Mouse (Mus musculus) heart, adult 9 months (tissue): Measurements from ENCODE around the gene Depdc5.
"Not testable (repeated sequence)": the region's sequence is repeated elsewhere in the genome, so short reads cannot be mapped to it uniquely, and the experiment has no call there.

Experiments
- DNase-seq, 2 experiments: peaks; one replicate each; pipeline ENCODE4 v3.0.0; 2022; ENCODE audit warnings: low spot score in 2 of 2

Gene Depdc5

GRCm38 (mm10) chr5:32907496-32907895 lies 44.0 kb downstream of the Depdc5 start:
- no peak for DNase-seq

- no peak for DNase-seq
Measured at GRCm38 (mm10) chr5:32914071-32914470, 50.6 kb downstream of the Depdc5 start.

GRCm38 (mm10) chr5:32919281-32919680 lies 55.8 kb downstream of the Depdc5 start:
- DNase-seq: not testable (repeated sequence)

GRCm38 (mm10) chr5:32922906-32923305 lies 59.4 kb downstream of the Depdc5 start:
- DNase-seq: no peak

DNA sequence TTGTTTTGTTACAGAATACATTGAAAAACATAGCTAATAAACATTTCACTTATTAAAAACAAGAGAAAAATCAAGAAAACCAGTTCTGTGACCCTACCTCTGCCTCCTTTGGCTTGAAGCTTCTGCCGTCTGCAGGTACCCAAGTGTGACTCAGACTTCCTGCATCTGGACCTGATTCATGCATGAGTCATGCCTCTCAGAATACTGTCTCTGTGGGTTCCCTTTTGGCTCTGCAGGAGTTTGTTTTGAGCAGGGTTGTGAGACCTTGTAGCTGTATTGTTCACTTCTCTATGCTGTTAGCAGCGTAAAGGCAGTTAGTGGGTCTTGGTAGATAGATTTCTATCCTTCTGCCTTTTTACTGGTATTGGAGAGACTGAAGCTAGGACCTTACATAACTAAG lies 67.3 kb downstream of the Depdc5 start:
- DNase-seq: peak; percentile 12

DNA sequence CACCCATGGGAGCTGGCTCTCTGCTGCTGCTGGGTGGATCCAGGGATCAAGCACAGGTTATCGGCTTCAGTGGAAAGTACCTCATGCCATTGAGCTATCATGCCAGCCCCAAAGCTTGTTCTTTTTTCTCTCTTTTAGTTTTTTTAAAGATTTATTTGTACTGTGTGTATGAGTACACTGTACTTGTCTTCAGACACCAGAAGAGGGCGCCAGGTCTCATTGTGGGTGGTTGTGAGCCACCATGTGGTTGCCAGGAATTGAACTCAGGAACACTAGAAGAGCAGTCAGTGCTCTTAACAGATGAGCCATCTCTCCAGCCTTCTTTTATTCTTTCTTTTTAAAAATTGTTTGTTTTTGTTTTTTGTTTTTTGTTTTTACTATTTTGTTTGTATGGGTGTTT lies 71.2 kb downstream of the Depdc5 start:
- no peak for DNase-seq

- no peak for DNase-seq
Measured at GRCm38 (mm10) chr5:32940586-32940985, 77.1 kb downstream of the Depdc5 start.

DNA sequence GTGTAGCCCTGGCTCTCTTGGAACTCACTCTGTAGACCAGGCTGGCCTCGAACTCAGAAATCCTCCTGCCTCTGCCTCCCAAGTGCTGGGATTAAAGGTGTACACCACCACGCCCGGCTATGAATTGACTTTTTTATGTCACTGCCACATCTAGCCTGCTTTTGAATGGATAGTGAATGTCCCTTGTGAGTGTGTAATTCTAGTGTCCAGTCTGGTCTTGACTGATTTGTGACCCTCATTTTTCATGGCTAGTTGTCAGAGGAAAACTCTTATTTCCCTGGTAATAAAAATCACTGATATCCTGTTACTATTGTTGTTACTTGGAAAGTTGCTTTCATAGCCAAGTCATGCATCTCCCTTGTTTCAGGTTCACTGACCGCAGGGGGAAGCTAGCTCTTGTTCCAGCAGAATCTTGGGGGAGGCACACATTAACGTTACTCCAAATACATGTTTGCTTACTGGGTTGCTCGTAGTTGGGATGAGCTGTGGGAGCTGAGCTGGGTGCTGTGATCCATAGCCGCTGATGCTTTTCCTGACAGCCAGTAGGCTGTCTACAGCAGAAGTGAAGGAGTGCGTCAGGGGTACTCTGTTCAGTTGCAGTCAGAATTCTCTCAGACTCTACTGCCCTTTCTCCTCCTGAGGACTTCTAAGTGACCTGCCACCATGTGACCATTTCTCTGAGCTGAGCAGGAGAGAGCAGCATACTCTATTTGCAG lies 77.9 kb downstream of the Depdc5 start:
- DNase-seq: no peak

- DNase-seq: no peak
Measured at GRCm38 (mm10) chr5:32950077-32950476, 86.6 kb downstream of the Depdc5 start.

DNA sequence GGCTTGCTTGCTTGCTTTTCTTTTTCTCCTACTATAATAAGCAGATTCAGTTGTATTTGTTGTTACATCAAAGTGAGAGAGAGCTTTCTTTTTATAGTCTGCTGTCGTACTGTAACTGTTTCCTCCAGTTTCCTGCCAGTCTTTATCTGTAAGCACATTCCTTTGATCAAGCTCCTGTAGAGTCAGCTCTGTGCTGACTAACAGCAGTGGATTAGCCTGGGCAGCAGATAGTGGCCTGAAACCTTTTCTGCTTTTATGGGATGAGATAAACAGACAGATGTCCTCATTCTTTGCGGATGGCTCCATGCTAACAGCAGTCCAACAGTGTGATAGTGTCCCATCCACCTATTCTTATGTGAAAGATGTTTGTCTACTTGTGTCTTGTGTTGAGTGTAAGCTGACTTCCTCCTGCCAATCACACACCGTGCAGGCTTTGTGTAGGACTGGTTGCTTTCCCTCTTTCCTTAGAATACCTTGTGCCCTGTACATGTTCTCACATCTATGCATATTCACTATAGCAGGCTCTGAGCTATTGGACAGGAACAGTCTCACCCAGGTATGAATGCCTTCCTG lies 87.3 kb downstream of the Depdc5 start:
- DNase-seq: no peak

DNA sequence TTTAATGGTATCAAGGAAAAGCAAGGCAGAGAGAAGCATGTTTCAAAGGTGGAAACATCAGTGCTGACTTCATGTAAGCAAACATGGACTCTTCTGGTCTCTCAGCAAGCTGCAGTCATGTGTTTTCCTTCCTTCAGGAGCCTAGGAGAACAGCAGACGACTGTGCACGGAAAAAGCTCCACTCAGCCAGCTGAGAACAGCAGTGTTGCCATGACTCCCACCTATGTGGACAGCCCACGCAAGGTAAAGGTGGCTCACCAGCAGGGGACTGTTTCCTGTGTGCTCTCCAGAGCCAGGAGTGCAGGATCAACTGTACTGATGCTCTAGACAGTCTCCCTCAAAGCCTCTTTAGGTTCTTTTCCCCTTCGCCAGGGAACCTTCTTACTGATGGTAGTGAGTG lies 92.2 kb downstream of the Depdc5 start:
- DNase-seq: no peak

DNA sequence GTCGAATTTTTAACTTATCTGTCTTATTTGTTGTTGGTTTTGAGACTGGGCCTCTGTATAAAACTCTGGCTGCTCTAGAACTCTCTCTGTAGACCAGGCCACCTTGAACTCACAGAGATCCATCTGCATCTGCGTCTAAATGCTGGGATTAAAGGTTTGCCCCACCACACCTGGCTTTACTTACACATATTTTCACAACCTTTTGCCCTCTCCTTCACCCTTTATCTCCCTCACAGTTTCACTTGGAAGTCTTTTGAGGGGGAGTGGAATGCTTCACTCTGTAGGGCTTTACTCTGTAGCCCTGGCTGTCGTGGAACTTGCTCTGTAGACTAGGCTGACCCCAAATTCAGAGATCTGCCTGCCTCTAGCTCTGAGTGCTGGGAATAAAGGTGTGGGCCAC lies 98.1 kb downstream of the Depdc5 start:
- DNase-seq: no peak

DNA sequence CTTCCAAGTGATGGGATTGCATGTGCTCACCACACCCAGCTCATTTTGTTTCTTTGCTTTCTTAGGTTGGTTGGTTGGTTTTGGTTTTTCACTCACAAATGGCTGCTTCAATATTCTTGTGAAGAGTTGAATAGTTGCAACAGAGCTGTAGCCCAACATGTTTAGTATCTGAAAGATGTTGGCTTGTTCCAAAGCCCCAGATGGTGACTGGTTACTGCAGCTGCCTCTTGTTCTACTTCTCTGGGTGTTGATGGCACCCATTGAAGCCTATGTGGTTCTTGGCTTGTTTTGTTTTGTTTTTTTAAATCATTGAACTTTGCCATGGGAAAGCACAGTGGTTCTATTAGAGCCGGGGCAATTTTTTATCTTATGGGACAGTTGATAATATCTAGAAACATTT lies 99.1 kb downstream of the Depdc5 start:
- DNase-seq: no peak

DNA sequence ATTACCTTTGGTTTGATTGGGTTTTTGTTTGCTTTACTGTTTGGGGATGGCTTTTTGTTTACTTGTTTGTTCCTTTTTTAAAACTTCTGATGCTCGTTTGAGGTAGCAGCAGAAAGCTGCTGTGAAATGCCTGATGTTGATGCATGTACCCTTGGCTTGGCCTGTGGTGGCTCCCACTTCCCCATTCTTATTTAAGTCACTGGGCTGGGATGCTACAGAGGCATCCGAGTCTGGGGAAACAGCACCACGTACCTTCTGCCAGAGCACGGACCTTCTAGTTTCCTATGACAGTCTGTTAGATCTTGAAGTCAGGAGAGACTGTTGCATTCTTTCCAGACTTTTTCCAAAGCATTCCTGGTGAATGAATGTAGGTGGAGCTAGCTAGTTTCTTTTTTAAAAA lies 113.0 kb downstream of the Depdc5 start:
- no peak for DNase-seq

- no peak for DNase-seq
Measured at GRCm38 (mm10) chr5:32977179-32977578, 113.7 kb downstream of the Depdc5 start.

- no peak for DNase-seq
Measured at GRCm38 (mm10) chr5:32985379-32985778, 121.9 kb downstream of the Depdc5 start.

GRCm38 (mm10) chr5:32987873-32988272 lies 124.4 kb downstream of the Depdc5 start:
- DNase-seq: no peak

GRCm38 (mm10) chr5:32989959-32990640 lies 126.6 kb downstream of the Depdc5 start:
- DNase-seq: peak; percentile 7 to 10

GRCm38 (mm10) chr5:32991152-32991551 lies 127.7 kb downstream of the Depdc5 start:
- DNase-seq: peak; percentile 39 to 60

GRCm38 (mm10) chr5:32994471-32994870 lies 131.0 kb downstream of the Depdc5 start:
- no peak for DNase-seq

DNA sequence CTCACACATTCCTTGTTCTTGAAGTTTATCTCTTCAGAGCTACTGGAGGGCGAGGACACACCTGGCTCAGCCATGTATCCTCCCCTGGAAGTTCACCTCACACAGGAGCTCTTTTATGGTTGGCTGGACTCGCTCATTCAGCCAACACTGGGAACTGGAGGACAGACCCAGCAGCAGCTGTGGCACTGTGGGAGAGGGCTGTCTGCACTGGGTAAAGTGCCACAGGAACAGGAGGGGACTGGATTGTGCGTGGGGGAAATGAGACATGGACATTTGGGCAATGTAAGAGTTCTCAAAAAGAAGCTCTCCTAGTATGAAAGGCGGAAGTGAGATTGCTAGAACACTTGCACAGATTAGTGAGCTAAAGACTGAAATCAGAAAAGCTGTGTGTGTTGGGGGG lies 132.3 kb downstream of the Depdc5 start:
- no peak for DNase-seq

DNA sequence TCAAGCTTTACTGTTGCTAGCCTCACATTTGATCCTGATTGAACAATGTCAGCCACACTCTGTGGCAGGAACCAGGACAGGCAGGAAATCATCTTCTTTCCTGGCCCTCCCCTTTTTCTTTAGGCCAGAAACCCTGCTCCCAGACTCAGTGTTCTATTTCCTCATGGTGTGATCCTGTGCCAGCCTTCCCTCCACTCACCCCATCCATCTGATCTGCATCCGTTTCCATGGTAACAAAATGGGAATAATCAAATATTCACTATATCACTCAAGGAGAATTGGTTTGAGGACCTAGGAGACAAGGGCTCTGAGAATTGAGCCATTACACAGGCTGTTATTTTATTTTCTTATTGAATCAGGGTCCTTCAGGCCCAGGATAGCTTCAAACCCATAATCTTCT lies 133.1 kb downstream of the Depdc5 start:
- no peak for DNase-seq

GRCm38 (mm10) chr5:32997686-32998085 lies 134.2 kb downstream of the Depdc5 start:
- peak; percentile 22 to 31 for DNase-seq
